Mouse (Mus musculus): ENCODE measurements around the gene Chrm3. TPM values are rescaled to one million over a fixed set of nuclear protein-coding genes. Genes with fewer than 3 reads are reported as not detected.

Gene Chrm3
- total RNA-seq, 2 experiments from 2014 or later: 0.25 to 0.33 TPM

GRCm38 (mm10) chr13:10002916-10003315 lies 357.7 kb downstream of the Chrm3 start:
- intact Hi-C loops (cut with DNase I): no loop called here
- DNase-seq: no peak

- intact Hi-C loops (cut with DNase I): no loop called here
- no peak for DNase-seq
Observed at GRCm38 (mm10) chr13:9997664-9998328, 362.9 kb downstream of the Chrm3 start.

- DNase-seq: no peak
- intact Hi-C loops (cut with DNase I): no loop called here
Observed at GRCm38 (mm10) chr13:9995852-9996251, 364.8 kb downstream of the Chrm3 start.

- intact Hi-C loops (cut with DNase I): no loop called here
- DNase-seq: no peak
Observed at GRCm38 (mm10) chr13:9993571-9993970, 367.1 kb downstream of the Chrm3 start.

- DNase-seq: no peak
- intact Hi-C loops (cut with DNase I): no loop called here
Observed at GRCm38 (mm10) chr13:9992640-9993039, 368.0 kb downstream of the Chrm3 start.

- no peak for DNase-seq
- intact Hi-C loops (cut with DNase I): no loop called here
Observed at GRCm38 (mm10) chr13:9985648-9986047, 375.0 kb downstream of the Chrm3 start.

- intact Hi-C loops (cut with DNase I): no loop called here
- no peak for DNase-seq
Observed at GRCm38 (mm10) chr13:9983293-9983692, 377.4 kb downstream of the Chrm3 start.

GRCm38 (mm10) chr13:9977699-9978098 lies 382.9 kb downstream of the Chrm3 start:
- intact Hi-C loops (cut with DNase I): loop anchor here (5.0 kb wide), 1 partner anchor 95 kb away; no protein-coding TSS in a partner anchor
- DNase-seq: no peak

- intact Hi-C loops (cut with DNase I): no loop called here
- no peak for DNase-seq
Observed at GRCm38 (mm10) chr13:9973742-9974321, 386.8 kb downstream of the Chrm3 start.

GRCm38 (mm10) chr13:9971845-9972244 lies 388.8 kb downstream of the Chrm3 start:
- intact Hi-C loops (cut with DNase I): no loop called here

GRCm38 (mm10) chr13:9952619-9953018 lies 408.0 kb downstream of the Chrm3 start:
- intact Hi-C loops (cut with DNase I): no loop called here
- no peak for DNase-seq

More at GRCm38 (mm10) chr13:9971845-9972244, 388.8 kb downstream of the Chrm3 start:
- DNase-seq: no peak

GRCm38 (mm10) chr13:9951376-9951775 lies 409.3 kb downstream of the Chrm3 start:
- DNase-seq: no peak
- intact Hi-C loops (cut with DNase I): no loop called here

- intact Hi-C loops (cut with DNase I): no loop called here
- no peak for DNase-seq
Observed at GRCm38 (mm10) chr13:9949091-9949490, 411.6 kb downstream of the Chrm3 start.

GRCm38 (mm10) chr13:9940186-9940585 lies 420.5 kb downstream of the Chrm3 start:
- intact Hi-C loops (cut with DNase I): no loop called here
- DNase-seq: no peak

- intact Hi-C loops (cut with DNase I): no loop called here
- DNase-seq: no peak
Observed at GRCm38 (mm10) chr13:9938798-9939485, 421.7 kb downstream of the Chrm3 start.

GRCm38 (mm10) chr13:9932714-9933113 lies 427.9 kb downstream of the Chrm3 start:
- intact Hi-C loops (cut with DNase I): no loop called here

GRCm38 (mm10) chr13:9930606-9931005 lies 430.0 kb downstream of the Chrm3 start:
- DNase-seq: no peak
- intact Hi-C loops (cut with DNase I): no loop called here

More at GRCm38 (mm10) chr13:9932714-9933113, 427.9 kb downstream of the Chrm3 start:
- DNase-seq: no peak

GRCm38 (mm10) chr13:9929978-9930377 lies 430.7 kb downstream of the Chrm3 start:
- DNase-seq: no peak
- intact Hi-C loops (cut with DNase I): no loop called here

- intact Hi-C loops (cut with DNase I): no loop called here
- DNase-seq: no peak
Observed at GRCm38 (mm10) chr13:9921150-9921549, 439.5 kb downstream of the Chrm3 start.

- no peak for DNase-seq
- intact Hi-C loops (cut with DNase I): no loop called here
Observed at GRCm38 (mm10) chr13:9912697-9913096, 447.9 kb downstream of the Chrm3 start.

- intact Hi-C loops (cut with DNase I): no loop called here
- no peak for DNase-seq
Observed at GRCm38 (mm10) chr13:9908707-9909106, 451.9 kb downstream of the Chrm3 start.

GRCm38 (mm10) chr13:9907202-9907601 lies 453.4 kb downstream of the Chrm3 start:
- peak in 1 of 2 experiments; percentile 41 for DNase-seq
- intact Hi-C loops (cut with DNase I): no loop called here
